Mouse (Mus musculus) kidney, adult 11 months (tissue): ENCODE data around the gene Slc4a4.

ENCODE experiments used
- DNase-seq: peaks from one replicate; pipeline ENCODE4 v3.0.0; 2022

The Slc4a4 gene

DNA sequence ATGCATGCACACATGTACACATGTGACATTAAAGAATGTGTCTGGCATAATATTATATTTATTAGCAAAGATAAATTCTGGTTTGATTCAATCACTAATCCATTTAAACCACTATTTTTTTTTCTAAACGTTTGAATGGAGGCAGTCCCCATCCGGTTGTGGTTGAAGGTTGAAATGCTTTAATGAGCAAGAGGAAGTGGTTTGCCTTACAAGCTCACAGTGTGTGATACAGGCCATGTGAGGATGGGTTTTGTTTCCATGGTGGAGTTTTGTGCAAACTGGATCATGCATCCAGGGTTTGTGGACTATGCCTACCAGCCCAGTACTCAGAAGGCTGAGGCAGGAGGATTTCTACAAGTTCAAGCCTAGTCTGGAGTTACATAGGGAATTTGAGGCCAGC, 311.9 kb downstream of the Slc4a4 start:
- DNase-seq = no peak

DNA sequence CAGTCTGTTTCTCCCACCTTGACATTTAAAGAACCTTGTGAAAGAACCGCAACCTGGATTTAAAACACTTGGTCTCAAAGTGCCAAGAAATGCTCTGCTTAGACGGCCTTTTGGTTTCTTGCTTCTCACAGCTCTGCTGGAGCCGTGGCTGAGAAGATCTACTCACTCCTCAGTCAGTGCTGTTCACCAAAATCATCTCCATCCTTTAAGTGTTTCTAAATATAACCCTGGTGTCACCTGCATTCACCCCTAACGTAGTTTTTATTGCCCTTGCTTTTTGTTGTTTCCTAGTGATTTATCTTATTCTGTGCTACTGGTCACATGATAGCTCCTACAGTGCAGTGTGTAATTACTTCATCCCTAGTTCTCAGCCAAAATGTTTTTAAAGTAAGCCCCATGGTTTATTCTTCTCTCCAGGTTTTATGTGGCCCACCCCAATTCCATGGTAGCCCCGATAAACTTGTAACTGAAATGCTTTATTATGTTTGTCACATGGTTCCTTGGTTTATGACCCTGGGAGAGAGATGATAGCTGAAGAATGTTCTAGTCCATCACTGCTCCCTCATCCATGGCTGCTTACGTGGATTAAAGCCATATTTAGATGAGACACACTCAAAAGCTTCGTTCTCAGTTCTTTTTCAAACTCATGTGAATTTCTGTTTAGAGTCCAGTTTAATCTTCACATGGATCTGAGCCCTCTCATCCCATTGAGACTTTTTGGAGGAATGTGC, 323.5 kb downstream of the Slc4a4 start:
- no peak for DNase-seq

DNA sequence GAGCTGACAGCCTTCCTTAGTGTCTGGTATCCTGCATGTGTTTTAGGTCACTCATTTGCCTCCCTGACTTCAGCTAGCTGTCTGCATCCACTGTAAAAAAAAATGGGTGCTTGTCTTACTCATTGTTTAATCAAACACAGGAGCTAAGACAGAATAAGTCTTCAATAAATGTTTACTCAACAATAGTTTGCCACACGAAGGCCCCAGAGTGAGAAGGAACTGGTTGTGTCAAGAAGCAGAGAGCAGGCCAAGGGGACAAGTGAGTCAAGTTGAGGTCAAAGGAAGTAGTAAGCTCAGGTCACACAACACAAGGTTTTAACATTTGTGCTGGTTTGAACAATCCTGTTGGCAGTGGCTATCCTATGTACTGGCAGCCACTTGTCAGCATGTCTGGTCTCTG, 324.4 kb downstream of the Slc4a4 start:
- DNase-seq = no peak

DNA sequence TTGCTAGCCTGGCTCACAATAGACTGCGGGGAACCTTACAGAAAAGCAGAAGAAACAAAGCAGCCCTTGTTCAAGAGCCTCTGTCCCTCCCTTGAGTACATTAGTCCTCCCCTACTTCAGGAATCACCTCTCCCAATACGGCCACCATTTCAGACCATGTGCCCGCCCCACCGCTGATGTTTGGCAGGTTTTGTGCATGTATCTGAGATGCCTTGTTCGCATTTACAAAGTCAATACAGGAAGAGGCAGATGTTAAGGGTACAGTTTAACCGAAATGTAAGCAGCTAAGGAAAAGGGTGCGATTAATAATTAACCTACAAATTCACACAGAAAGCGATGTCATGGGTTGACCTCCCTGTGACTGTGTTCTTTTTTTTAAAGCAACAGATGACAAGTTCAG, 331.6 kb downstream of the Slc4a4 start:
- peak; percentile 65 for DNase-seq

DNA sequence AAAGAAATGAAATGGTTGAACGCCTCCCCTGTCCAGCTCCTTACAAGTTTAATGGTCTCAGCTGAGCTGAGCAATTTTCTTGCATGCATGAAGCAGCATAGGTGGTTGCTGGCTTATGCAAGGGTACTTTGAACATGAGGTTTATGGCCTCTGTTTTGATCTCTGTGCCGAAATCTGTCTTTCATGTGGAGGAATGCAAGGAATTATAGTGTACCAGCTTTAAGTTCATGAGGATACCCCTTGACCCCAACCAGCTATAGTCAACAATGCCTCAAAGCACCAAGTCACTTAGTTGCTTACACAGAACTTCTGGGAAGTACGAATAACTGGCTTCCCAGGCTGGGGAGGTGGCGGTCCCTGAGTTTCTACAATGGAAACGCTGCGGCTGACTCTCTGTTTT, 332.1 kb downstream of the Slc4a4 start:
- no peak for DNase-seq

DNA sequence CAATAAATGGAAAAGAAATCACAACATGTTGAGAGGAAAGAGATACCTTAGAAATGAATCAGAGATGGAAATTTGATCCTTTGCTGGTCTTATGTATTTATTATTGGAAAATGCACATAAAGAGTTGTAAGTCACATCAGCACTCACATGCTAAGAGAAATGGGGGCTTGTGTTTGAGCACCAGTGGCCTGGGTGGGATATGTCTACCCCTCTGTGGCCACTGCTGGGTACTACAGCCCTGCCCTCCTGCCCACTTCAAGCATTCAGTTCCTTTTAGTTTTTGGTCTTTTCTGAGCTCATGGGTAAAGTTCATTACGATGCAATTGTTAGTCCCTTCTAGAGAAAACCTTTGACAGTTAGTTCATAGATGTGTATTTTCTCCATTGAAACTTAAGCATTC, 335.0 kb downstream of the Slc4a4 start:
- DNase-seq = no peak

DNA sequence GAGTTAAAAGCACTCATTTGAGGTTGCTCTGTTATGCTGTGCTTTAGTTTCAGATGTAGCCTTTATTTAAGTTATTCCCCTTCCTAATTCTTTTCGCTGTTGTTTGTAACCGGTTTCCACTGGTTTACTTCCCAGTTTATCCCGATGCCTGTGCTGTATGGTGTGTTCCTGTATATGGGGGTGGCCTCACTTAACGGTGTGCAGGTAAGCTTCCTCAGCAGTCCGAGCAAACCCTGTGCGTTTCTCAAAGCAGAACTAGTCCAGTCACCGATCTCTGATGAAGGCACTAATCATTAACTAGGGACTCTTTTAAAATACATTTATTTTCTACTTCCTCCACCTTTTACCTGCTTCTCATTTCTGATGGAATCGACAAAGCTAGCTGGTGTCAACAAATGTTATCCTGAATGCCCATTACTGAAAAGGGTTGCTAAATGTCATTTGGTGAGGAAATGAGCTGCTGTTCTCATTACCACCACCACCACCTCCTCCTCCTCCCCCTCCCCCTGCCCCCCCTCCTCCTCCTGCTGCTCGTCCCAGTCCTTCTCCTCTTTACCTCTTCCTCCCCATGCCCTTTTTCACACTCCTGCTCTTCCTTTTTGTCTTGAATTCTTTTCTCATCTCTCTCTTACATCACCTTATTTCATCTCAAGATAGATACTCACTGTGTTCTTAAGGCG, 336.6 kb downstream of the Slc4a4 start:
- no peak for DNase-seq

DNA sequence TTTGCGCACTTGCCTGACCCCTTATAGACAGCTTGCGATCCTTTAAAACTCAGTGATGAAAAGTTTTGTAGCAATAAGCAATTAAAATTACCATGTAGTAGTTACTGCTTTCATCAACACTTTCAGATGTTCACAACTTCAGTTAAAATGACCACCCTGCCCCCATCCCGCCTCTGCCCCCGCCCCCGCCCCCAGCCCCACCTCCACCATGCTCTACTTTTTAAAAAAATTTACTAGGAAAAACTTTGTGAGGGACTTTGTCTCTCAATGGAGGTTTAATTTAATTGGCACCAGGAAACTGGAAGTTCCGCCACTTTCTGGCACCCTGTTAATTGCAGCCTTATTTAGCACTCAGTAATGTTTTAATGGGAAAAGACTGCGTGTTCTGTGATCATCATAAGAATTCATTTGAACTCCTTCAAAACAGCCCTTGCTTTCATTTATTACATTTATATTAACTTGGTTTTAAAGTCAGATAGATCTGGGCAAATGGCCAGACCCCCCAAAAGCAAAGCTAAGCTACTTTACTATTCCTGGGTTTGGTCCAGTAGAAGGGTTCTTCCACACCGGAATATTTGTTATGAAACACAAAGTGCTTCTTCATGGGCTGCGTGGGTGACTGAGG, 337.2 kb downstream of the Slc4a4 start:
- DNase-seq = no peak

DNA sequence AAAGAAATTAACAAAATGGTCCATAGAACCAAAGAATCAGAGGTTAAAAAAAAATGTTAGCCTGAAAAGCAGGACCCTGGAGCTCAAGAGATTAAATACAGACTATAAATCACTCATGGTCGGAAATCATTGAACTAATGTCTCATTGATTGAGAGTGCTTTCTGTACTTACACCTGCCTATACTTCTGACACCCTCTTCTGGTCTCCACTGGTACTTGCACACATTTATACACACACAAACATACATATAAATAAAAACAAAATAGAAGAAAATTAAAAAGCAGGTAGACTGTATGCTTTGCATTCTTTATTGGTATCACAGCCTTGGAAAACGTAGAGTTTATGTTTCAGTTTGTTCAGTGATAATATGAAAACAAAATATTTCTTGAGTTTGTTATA, 341.3 kb downstream of the Slc4a4 start:
- no peak for DNase-seq

DNA sequence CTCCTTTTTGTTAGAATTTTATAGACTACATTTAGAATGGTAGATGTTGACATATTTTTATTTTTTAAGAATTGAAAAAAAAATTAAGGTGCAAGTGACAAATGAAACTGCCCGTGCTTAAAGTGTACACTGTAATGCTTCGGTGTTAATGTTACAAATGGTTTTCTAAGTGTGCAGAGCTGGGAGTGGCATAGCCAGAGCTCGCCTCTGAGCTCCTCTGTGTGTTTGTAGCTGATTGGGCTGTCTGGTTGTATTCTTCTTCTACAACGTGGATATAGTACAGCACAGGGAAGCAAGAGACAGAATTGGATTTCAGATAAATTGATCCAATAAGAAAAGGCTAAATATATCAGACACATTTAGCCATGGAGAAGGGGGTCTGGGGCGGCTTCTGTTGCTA, 343.0 kb downstream of the Slc4a4 start:
- no peak for DNase-seq

DNA sequence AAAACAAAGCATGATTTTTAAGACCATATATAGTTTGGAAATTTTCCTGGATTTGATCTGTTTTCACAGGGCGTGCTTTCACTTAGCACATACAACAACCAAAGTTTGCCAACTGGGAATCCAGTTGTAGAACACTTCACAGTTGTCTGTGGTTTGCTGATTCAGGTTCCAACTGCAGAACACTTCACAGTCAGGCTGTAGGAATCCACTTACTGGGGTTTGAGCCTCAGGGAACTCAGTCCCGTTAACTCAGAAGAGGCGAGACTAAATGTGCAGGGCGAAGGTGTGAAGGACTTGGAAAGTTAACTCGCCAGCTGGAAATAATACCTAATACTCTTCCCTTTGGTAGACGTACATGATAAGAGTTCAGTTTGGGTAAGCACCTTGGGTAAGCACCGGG, 345.7 kb downstream of the Slc4a4 start:
- no peak for DNase-seq

DNA sequence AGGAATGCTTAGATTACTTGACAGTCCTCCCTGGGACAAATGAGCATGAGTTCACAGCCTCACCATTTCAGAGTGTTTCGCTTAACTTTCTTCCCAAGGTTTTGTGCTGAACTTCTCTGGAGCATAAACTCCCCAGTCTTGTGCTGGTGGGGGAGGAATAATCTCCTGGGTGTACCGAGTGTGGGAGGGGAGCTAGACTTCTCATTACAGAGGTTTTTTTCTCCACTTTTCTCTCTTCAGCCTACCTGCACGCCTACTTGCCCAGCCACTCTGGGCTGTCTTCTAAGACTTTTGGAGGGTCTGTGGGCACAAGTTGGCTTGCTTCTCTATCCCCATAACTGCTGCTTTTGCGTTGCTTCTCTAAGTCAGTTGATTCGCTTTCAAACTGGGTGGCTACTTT, 365.2 kb downstream of the Slc4a4 start:
- DNase-seq = no peak

DNA sequence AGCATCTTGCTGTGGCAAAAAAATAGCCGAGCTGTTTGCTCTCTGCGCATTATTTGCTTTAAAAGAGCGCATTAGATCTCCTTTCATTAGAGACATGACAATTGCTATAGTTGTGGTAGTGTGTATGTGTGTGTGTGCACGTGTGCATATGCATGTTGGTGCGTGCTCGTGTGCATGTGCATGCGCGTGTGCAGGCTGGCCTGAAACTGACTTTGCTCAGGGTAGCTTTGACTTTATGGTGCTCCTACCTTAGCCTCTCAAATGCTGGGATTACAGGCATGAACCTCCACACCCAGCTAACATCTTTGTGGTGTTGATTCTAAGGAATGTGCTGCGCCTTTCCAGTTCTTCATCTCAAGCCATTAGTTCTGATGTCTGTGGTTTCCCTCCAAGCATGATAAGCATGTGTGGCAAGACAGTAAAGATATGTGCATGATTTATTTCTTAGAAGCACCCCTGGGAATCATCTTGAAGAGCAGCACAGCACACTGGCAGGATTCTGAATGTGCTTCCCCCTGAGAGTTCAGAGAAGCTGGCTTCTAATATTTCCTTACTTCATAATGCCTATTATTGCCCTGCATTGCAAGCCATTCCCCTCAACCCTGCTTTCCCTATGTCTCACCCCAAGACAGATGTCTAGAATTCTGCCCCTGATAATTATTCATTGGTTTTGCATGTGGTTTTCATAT, 373.3 kb downstream of the Slc4a4 start:
- no peak for DNase-seq

DNA sequence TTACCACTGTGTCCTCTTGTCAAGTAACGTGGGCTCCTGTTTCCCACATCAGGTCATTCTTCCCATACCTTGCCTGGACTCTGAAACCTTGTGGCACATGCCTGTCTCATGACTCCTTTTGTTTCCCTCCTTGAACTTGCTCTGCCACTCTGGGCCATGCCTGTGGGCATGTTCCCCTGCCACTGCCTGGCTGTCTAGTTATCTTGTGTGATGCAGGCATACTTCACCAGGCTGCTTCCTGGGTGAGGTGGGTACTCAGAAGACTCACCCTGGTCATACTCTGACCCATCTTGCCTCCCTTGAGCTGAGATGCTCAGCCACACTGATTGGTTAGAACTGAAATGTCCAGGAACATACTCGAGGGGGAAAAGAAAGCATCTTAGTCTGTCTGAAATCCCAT, 390.4 kb downstream of the Slc4a4 start:
- no peak for DNase-seq

DNA sequence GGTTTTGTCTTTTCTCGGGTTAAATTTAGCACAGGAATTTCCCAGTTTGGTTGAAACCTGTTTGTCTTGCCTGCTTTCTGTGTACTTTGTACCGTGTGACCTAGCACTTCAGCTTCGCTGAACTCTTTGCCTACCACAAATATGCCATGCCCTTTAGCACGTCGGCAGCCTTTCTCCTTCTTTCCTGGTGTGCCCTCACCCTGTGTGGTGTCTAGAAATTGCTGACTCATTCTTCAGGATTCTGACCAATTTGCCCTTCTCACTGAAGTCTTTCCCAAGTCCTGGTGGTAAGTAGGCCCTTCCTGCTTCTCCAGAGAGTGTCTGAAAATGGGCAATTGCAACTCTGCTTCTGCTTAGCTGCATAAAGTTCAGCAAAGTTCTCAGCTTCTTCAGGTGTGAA, 391.0 kb downstream of the Slc4a4 start:
- peak; percentile 86 for DNase-seq

DNA sequence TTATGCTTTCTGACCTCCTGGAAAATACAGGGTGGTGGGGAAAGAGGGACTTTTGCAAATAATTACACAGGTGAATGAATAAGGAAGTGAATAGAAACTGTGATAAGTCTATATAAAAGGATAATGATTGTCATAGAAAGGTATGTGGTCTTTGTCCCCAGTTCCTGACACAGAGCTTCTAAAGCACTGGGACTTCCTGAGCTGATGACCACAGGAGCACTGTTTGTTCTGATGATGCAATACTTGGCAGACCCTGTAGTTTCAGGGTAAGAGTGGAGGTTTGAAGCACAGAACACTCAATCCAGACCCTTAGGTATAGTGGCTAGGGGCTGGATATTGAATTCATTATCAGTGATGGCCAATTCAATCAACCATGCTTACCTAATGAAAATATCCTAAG, 391.7 kb downstream of the Slc4a4 start:
- no peak for DNase-seq

DNA sequence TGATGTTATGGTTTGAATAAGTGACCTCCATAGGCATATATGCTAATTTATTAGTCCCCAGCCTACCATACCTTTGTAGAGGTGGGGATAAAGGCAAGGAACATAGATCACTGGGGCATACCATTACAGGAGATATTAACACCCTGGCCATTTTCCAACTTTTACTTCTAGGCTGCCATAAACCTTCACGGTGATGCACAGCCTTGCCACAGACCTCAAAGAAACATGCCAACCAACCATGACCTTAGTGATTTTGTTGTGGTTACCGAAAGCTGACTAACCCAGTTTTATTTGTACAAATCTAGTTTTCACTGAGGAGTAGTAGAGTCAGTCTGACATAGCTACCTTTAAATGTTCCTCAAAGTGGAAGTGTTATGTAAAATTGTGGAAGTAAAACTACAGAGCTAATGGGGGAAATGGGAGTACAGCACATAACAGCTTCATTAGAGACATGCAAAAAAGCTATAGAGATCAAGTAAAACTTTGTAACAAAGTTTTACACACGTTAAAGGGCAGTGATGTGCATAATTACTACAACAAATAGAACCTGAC, 393.8 kb downstream of the Slc4a4 start:
- no peak for DNase-seq
